Mouse (Mus musculus) spleen, postnatal 36 days (tissue): ENCODE measurements at regions not wholly inside any gene's neighbourhood (a gene's known extent, or its start where the extent isn't known, plus 50 kb on each side); places are given as distances from the start of the nearest gene placed in this dataset.

Experiments
- DNase-seq, 2 experiments: peaks; one replicate each; pipeline ENCODE4 v3.0.0; 2022; ENCODE audit warnings: low spot score in 2 of 2, mixed read lengths in 1 of 2

DNA sequence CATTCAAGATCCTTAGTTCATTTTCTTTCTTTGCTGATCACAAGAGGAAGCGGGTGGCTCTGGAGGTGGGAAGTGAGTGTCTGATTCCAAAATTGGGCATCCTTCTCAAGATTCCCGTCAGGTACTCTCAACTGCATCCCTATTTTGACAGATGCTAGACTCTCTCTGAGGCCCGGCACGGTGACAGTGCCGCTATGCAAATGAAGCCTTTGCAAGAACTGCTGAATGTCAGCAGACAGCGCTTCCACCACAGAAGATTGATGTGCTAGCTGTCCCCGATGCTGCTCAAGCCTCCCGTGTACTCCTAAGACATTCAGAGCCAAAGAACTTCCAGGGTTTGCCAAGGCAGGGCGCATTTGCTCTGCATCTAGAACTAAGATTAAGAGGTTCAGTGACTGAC, 50.9 kb upstream of the Cpne4 start:
- no peak for DNase-seq

DNA sequence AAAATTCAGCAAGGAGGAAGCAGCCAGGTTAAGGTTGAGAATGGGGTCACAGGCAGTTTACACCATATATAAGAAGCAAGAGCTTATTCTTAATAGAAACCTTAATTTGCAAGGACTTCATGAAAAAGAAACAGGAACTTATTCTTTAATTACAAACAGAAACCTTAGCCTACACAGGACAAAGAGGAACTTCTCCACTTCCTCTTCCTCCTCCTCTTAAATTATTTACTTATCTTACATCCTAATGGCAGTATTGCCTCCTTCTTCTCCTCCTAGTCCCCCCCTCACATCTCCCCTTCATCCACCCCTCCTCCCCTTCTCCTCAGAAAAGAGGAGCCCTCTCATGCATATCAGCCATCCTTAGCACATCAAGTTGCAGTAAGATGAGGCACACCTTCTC, 56.4 kb upstream of the Cpne4 start:
- DNase-seq = no peak

DNA sequence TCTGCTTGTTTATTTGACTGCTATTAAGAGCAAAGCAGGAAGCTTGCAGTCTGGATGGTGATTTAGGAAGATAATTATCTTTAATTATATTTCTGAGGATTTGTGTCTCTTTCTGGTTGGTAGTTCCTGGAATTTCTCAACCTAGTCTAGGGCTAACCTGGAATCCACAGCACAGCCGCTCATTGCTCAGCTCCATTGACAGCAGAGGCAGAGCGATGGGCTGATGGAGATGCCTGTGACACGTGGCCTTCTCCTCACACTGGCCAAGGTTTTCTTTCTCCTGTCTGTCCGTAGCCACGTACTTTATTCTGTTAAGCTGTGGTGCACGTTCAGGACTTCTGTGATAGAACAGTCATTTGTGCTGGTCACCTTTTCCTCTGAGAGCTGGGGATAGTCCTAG, 57.7 kb upstream of the Cpne4 start:
- DNase-seq = no peak

DNA sequence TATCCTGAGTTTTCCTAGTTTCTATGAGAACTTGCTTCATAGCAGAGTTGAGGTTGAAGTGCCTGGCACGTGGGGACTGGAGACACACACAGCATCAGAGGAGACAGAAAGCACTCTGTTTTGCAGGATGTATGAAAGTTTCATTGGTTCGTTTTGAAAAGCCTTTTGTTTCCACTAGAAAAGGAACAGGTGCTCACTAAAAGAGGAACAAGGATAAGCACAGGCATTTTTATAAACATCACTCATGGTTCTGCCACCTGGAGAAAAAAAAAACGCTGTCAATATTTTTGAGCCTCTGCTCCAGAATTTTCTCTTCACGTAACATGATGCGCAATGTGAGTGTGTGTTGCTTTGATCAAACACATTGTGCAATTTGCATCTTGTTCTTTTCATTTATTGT, 64.6 kb upstream of the Cpne4 start:
- DNase-seq = no peak

DNA sequence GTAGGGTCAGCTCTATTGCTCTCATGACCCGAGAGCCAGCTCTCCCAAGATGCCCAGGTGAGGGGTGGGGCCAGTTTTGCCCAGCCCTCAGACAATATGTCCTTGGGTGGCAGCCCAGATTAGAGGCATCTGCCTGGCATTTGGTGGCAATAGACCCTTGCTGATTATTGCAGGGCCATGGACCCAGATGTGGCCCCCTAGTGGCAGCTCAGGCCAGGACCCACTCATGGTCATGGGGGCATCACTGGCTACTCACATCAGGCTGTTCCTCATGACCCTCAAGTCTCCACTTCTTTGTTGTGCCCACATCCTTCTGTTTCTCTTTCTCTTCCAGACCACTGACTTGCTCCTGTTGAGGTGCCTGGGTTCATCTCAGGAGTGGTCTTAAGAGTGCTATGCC, 66.4 kb upstream of the Cpne4 start:
- no peak for DNase-seq

DNA sequence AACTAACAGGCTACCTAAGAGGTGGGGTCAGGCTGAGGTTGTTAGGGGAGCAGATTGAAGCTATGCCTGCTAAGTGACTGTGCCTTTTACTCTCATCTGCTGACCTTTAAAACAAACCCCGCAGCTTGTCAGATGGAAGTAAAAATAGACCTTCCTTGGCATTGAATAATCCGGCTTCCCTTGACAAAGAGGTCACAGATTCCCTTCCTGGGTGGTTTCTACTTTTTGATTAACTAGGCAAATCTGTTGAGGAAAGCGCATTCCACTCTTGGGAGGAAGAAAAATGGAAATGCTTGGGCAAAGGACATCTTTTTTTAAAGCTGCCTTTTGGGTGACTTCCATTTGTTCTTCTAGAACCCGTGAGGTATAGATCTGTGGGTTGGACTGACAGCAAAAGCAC, 72.3 kb upstream of the Cpne4 start:
- DNase-seq = no peak

DNA sequence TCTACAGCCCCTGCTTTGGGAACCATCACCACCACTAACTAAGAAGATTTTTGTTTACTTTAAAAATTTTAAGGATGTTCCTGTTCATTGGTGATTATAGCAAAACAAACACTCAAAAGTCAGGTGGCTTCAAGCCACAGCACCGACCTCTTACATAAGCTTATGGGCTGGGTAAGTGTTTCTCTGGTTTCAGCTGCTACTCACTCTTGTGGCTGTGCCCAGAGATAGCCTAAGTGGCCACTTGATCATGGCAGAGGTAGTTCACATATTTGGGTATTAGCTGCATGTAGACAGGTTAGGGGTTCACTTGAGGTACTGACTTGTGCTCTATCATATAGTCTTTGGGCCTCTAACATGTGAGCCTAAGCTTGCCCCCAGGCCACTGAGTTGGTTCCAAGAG, 79.8 kb upstream of the Cpne4 start:
- no peak for DNase-seq

DNA sequence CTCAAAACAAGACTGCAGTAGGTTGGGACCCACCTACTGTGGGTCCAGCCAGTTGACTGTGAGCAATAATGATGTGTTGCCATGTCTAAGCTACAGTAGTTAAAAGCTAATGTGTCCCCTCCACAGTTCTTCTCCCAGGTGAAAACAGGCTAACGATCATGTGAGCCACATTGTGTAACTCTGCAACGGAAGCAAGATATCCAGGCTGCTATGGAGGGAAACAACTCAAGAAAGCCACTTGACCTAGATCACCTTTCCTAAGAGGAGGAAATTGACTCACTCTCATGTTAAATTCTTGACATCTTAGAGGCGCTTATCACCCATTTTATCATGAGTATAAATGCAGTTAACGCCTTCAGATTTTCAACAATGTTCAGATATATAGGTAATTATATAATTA, 83.4 kb upstream of the Cpne4 start:
- no peak for DNase-seq

DNA sequence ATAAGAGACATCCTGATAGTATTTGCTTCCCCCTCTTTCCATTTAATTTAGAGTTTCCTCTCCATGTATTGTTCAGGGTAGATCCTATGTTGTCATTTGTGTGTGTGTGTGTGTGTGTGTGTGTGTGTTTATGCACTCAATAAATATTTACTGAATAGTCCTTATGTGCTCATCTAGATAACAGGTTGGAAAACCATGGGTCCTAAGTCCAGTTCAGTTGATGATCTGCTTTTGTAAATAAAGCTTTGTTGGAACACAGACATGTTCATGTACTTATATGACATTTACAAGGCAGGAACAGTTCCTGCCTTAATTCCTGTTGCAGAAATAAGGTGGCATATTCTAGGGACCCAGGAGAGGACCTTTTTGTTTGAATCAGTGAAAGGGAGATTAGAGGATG, 87.0 kb upstream of the Cpne4 start:
- DNase-seq = no peak

DNA sequence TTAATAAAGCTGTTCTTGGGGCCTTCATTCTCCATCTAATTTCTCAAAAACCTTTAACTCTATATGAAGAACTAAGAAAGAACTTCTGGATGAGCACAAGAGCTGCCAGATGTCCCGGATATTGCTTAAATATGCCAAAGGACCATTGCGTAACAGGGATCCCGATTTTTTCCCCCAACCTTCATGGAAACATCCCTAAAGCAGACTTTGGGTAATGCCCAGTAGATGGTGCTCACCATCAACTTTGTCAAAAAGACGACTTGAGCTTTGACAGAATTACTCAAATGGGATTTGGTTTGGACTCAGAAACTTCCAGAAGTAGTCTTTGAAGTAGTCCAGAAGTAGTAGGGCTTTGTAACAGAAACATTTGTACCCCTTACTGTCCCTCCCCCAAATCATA, 89.5 kb upstream of the Cpne4 start:
- no peak for DNase-seq

DNA sequence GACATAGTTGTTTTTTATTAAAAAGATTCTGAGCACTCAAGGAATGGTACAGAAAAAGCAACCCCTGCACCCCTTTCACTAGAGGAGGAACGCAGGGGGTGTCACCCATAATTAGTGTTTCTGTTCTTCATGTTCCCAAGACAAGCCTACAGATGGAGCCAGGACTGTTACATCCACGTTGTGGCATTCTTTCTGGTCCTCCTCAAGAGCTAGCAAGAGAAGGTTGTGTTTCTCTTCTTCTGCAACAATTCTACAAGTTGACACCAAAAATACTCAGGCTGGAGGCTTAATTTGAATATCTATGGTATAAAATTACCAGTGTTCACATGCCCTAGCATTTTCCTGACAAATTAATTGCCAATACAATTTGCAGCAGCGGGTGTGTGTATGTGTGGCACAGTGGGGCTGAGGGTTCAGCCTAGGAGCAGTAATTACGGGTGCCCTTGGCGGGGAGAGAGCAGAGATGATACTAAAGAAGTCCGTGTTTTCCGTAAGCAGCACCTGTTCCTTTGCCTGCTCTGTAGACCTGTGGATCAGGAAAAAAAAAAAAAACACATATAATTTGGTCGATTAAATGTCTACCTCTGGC, 98.4 kb upstream of the Cpne4 start:
- DNase-seq = no peak

DNA sequence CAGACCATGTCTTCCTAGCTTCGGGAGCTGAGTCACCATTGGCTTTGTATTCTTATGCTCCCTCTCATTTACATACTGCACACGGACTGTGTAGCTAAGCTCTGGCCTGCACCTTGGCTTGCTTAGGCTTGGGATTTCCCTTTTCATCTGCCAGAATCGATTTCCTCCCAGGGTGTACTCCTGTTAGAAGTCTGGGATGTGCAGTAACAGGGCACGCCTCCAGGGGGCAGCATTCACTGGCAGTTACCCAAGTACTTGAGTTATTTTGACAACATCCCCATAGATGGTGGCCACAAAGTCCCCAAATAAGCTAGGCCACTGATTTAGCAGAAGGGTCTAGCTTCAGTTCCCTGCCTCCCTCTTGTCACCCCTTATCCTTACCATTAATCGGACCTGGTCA, 102.2 kb upstream of the Cpne4 start:
- peak; percentile 1 for DNase-seq

DNA sequence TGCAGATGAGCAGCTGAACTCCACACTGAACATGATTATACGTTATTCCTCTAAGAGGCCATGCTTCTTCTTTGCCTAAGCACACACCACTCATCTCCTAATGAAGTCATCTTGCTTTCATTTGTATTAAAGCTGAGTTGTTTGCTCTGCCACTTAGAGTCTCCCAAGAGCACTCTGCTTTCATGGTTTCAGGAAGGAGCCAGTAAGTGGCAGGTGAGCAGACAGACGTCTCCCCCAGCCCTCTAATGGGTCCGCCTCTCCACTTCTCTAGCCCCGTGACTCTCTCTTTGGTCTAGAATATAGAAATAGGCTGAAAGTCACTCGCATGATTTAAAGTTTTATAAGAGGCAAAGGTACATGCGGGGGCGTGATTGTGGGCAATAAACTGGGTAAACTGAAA, 103.8 kb upstream of the Cpne4 start:
- DNase-seq = no peak

DNA sequence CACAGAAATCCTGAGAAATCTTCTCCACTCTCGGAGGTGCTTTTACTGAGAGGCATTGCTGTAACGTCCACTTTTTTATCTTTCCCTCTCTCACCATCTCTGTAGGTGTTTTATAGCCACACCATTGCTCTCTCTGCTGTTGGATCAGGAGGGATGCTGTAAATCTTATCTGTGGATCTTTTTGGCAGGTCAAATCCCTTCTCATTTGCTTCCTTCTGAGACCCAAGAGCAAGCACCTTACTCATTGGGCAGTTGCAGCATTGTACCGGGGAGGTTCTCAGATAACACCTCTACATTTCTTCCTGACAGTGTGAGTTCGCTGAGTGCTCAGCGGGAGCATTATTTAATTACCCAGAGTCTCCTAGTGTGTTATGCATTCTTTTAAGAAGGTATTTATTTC, 75.5 kb upstream of the Acpp start:
- no peak for DNase-seq

DNA sequence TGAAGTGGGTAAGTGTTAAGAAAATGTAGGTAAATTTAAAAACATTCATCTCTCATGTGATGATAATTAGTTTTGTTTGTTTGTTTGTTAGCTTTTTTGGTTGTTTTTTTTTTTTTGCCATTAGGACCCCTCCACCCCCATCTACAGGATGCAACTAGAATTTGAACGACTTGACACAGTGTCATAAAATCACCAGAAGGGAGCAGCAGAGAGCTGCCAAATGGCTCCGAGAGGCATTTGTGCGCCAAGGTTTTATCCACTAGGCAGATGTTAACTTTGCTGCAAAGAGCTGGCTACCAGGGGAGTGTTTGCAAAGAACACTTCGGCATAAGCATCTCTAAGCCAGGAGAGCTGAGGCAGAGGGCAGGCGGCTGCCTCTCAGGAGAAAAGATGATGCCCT, 72.7 kb upstream of the Acpp start:
- DNase-seq = no peak

DNA sequence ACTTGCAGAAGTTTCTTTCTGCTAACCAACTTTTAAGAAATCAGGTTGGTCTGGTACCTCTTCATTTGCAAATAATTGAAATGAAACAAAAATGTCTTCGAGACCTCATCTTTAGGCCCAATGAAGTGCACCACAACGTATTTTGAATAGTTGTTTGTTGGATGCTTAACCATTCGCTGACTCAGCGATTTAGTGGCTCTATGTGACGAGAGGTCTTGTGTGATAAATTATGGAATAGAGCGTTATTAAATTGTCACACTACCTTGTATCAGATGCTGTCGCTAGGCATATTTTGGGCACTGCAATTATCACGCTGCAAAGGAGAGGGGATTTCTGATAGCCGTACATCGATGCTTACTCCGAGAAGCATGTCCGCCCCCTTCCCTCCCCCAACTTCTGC, 71.8 kb upstream of the Acpp start:
- DNase-seq = no peak

DNA sequence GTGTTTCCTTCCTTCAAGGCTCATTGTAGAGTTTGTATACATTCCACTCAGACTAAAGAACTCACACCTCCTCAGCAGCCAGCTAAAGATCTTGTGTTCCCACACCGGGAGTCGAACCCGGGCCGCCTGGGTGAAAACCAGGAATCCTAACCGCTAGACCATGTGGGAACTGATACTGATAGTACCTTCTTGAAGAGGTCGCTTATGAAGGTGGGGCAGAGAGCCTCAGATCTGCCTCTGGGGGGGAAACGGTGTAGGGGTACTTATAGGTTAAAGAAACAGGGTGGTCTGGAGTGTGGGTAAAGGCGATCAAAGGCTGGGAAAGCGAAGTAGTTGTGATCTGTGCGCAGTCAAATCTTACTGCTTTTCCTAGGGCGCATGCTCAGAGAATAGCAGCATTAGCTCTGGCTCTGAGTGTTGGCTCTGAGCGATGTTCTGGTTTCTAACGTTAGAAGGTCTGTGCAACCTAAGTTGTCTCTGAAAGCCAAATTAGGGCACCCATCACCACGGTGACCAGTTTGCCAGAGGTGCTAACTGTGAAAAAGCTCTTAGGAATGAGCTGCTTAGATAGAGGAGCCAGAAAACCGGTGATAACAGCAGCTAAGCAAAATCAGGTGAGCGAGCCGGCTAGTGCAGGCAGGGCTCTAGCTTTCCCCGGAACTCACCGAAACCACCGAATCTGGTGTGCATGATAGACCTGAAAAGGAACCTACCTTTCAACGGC, 71.2 kb upstream of the Acpp start:
- DNase-seq = no peak

DNA sequence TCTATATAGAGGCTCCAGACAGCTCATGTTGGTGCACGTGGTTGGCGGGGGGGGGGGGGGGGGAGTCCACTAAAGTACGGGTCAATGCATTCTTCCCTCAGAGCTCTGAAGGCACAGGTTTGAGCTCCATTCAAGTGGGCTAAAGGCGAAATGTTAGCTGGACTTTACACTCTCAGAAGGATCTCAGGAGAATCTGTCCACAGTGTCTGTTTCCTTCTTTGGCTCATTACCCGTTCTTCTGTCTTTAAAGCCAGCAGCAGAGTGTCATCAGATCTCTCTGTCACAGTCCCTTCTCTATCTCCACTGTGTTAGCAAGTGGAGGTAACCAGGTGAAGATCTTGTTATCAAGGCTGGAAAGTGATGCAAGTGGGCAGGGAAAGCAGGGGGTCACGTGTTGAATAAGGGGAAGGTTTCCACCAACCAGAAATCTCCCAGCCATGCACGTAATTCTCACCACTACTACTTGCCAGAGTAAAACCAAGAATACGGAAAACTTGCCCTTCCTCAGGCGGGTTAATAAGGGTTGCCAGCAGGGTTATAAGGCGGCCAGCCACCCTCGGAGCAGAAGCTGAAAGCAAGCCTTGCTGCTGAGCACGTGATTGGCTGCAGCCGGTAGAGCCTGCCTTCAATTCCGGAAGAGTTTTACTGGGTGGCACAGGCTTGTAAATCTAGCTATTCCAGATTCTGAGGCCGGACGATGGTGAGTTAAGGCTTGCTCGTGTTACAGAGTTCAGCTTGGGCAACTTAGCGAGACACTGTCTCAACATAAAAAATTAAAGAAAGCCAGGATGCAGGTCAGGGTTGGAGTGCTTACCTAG, 70.2 kb upstream of the Acpp start:
- DNase-seq = peak in 1 of 2 experiments; percentile 2

DNA sequence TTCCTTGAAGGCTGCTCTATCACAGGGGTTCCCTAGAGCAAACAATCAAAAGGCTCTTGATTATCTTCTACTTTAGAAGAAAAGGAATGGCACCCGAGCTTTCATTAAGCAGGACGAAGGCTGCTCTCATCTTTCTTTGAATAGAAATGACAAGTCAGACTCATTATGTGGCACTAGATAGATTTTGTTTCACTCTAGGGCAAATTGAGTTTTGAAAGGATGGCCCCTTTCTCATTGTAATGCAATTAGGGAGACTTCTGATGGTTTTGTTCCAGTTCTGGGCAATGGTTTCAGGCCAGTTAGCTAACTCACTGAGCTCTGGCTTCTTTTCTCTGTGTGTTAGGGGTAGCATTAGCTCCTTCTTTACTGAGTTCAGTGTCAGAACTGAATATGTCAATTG, 69.5 kb upstream of the Acpp start:
- DNase-seq = no peak

DNA sequence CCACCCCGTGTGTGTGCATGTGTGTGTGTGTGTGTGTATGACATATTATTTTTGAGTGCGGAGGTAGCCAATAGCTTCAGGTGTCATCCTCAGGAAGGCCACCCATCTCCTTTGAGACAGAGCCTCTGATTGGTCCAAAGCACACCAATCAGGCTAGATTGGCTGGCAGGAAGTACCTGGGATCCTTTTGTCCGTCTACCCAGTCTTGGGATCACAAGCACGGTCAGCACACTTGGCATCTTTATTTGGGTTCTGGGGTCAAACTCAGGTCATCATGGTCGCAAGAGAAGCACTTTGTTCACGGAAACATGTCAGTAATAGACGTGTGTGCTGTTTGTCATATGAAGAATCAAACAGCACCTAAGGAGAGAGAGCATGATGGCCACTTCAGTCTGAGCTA, 68.9 kb upstream of the Acpp start:
- no peak for DNase-seq

DNA sequence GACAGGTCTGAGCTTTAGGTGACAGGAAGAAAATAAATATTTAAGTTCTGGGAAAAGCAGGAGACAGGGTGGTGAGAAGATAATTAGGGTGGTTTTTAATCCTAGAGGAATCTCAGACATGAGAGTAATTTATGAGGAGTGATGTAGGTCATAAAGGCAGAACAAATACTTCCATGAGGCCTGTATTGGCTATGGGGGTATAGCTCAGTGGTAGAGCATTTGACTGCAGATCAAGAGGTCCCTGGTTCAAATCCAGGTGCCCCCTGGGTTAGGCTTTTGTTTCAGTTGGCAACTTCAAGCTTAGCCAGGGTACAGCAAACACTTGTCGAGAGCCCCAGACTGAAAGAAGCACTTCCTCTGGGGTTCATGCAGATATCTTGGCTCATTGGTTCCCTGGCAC, 66.3 kb upstream of the Acpp start:
- DNase-seq = no peak

DNA sequence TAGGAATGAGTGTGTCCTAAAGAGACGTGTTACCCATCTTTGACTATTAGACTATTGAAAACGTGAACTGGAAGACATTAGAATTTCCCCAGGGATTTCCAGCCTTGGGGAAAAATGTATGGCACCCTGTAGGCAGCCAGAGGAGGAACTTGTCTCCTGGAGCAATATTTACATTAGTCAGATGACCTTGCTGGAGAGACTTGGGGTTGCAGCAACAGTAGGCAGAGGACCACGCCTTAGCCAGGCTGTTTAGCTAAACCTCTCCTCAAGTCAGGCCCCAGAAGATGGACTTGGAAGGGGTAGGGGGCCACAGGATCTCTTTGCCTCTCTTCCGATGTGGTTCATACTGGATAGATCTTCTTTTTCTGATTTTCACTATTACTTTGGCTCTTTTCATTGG, 64.1 kb upstream of the Acpp start:
- DNase-seq = no peak

DNA sequence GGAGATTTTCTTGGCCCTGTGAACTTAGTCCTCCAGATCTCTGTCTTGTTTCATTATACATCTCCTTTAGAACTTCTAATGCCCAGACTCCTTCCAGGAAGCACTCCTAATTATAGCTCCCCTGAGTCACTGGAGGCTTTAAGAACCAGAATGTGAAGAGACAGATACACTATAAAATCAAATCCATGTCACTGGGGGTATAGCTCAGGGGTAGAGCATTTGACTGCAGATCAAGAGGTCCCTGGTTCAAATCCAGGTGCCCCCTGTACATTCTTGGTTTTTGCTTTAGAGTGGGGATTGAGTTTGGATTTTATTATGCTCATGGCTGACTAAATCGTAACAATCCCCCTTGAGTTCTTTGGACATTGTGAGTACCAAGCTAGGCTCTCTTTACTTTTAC, 62.4 kb upstream of the Acpp start:
- no peak for DNase-seq
